Mouse (Mus musculus) CH12.LX (cell line): Measurements from ENCODE around the gene Tmem179b. TPM values are rescaled to one million over a fixed set of nuclear protein-coding genes. Genes with fewer than 3 reads are reported as not detected.
A peak's percentile ranks its signal among the peaks of the same experiment; 100 is the strongest.

Experiments used
- DNase-seq: peaks from one replicate; pipeline ENCODE4 v3.0.0-alpha.2; 2013; ENCODE audit errors: extremely low read depth
- H3K27ac ChIP-seq: 2 replicates; pipeline ENCODE4 v1.5.1; 2012; ENCODE audit warnings: low read depth, mild to moderate bottlenecking, control low read depth, moderate library complexity; ENCODE audit not compliant: insufficient read depth
- H3K27me3 ChIP-seq: replicated peaks from 2 replicates; pipeline ENCODE3; 2012; ENCODE audit warnings: inconsistent platforms
- H3K36me3 ChIP-seq, 2 experiments: replicated peaks in 1 of 2; 2 replicates each; pipeline versions ENCODE3 to v1.6.1; 2012; ENCODE audit warnings: inconsistent platforms in 1 of 2, low read length in 1 of 2, mild to moderate bottlenecking in 1 of 2, mixed read lengths in 1 of 2, moderate library complexity in 1 of 2; ENCODE audit not compliant: control insufficient read depth in 1 of 2, insufficient read depth in 1 of 2
- H3K4me1 ChIP-seq, 2 experiments: 2 replicates each; pipeline ENCODE4 v1.6.1; 2012; ENCODE audit warnings: inconsistent platforms in 1 of 2, moderate library complexity in 1 of 2; ENCODE audit not compliant: insufficient read depth in 2 of 2, control insufficient read depth in 1 of 2
- H3K4me2 ChIP-seq: 2 replicates; pipeline ENCODE4 v1.6.1; 2012; ENCODE audit warnings: low read depth, mild to moderate bottlenecking, control low read depth; ENCODE audit not compliant: poor library complexity, insufficient read depth, severe bottlenecking
- H3K4me3 ChIP-seq, 3 experiments: fragments of 150-350 bp in 1 of 3; sonication (generic) in 1 of 3; replicated peaks in 1 of 3; 2 replicates each; pipeline versions ENCODE3 to v1.5.1; 2011 to 2012; ENCODE audit warnings: low read depth in 2 of 3, low read length in 2 of 3, mild to moderate bottlenecking in 2 of 3, moderate library complexity in 2 of 3, control low read depth in 1 of 3, improper control_type of control experiment in 1 of 3, inconsistent platforms in 1 of 3, mixed read lengths in 1 of 3; ENCODE audit not compliant: poor library complexity in 1 of 3
- H3K79me2 ChIP-seq: replicated peaks from 2 replicates; pipeline ENCODE4 v1.6.1; 2012; ENCODE audit warnings: mild to moderate bottlenecking, moderate library complexity; ENCODE audit not compliant: control insufficient read depth, poor library complexity, insufficient read depth, severe bottlenecking; ENCODE audit errors: extremely low read depth
- H3K9ac ChIP-seq: 2 replicates; pipeline ENCODE4 v1.6.1; 2012; ENCODE audit warnings: low read depth, mild to moderate bottlenecking, control low read depth, moderate library complexity; ENCODE audit not compliant: insufficient read depth
- H3K9me3 ChIP-seq: replicated peaks from 2 replicates; pipeline ENCODE3; 2012; ENCODE audit warnings: low read length, inconsistent platforms, mixed read lengths
- BHLHE40 ChIP-seq: IDR thresholded peaks from 2 replicates; pipeline ENCODE4 v1.6.1; 2011; ENCODE audit warnings: mild to moderate bottlenecking, low read depth, low read length, improper control_type of control experiment
- CHD1 ChIP-seq: IDR thresholded peaks from 2 replicates; pipeline ENCODE4 v1.6.1; 2012; ENCODE audit warnings: low read depth, low read length, improper control_type of control experiment, inconsistent platforms
- CHD2 ChIP-seq: IDR thresholded peaks from 2 replicates; pipeline ENCODE4 v1.6.1; 2011; ENCODE audit warnings: low read length, improper control_type of control experiment
- CTCF ChIP-seq, 2 experiments: IDR thresholded peaks in 1 of 2; conservative IDR thresholded peaks in 1 of 2; 2 replicates each; pipeline ENCODE4 v1.5.1; 2011 to 2012; ENCODE audit warnings: low read depth in 2 of 2, low read length in 2 of 2, improper control_type of control experiment in 1 of 2, inconsistent platforms in 1 of 2, mild to moderate bottlenecking in 1 of 2, moderate library complexity in 1 of 2
- E2F4 ChIP-seq: IDR thresholded peaks from 2 replicates; pipeline ENCODE4 v1.6.1; 2011; ENCODE audit warnings: low read depth, low read length, improper control_type of control experiment; ENCODE audit not compliant: insufficient replicate concordance
- ELF1 ChIP-seq: IDR thresholded peaks from 2 replicates; pipeline ENCODE4 v1.6.1; 2014; ENCODE audit warnings: low read depth, mild to moderate bottlenecking, inconsistent platforms, low read length, improper control_type of control experiment
- EP300 ChIP-seq: IDR thresholded peaks from 2 replicates; pipeline ENCODE4 v1.6.1; 2011; ENCODE audit warnings: low read length, improper control_type of control experiment
- ETS1 ChIP-seq: conservative IDR thresholded peaks from 2 replicates; pipeline ENCODE4 v1.6.1; 2012; ENCODE audit warnings: low read depth, mild to moderate bottlenecking, inconsistent platforms, low read length, improper control_type of control experiment, moderate library complexity
- GABPA ChIP-seq: IDR thresholded peaks from 2 replicates; pipeline ENCODE4 v1.6.1; 2012; ENCODE audit warnings: low read depth, low read length, improper control_type of control experiment, inconsistent platforms; ENCODE audit not compliant: insufficient replicate concordance
- HCFC1 ChIP-seq: IDR thresholded peaks from 2 replicates; pipeline ENCODE4 v1.6.1; 2012; ENCODE audit warnings: low read depth, mild to moderate bottlenecking, inconsistent platforms, low read length, improper control_type of control experiment
- IRF4 ChIP-seq: IDR thresholded peaks from 2 replicates; pipeline ENCODE4 v1.6.1; 2014; ENCODE audit warnings: low read depth, mild to moderate bottlenecking, inconsistent platforms, low read length, improper control_type of control experiment
- JUN ChIP-seq: IDR thresholded peaks from 2 replicates; pipeline ENCODE4 v1.6.1; 2011; ENCODE audit warnings: low read depth, mild to moderate bottlenecking, low read length, improper control_type of control experiment, moderate library complexity; ENCODE audit not compliant: insufficient read depth
- JUND ChIP-seq: conservative IDR thresholded peaks from 2 replicates; pipeline ENCODE4 v1.6.1; 2011; ENCODE audit warnings: low read depth, low read length, improper control_type of control experiment
- KAT2A ChIP-seq: IDR thresholded peaks from 2 replicates; pipeline ENCODE4 v1.6.1; 2012; ENCODE audit warnings: low read length, improper control_type of control experiment, inconsistent platforms; ENCODE audit not compliant: insufficient replicate concordance
- MAFK ChIP-seq: IDR thresholded peaks from 2 replicates; pipeline ENCODE4 v1.6.1; 2011; ENCODE audit warnings: low read length, improper control_type of control experiment; ENCODE audit not compliant: insufficient replicate concordance
- MAX ChIP-seq: IDR thresholded peaks from 2 replicates; pipeline ENCODE4 v1.6.1; 2011; ENCODE audit warnings: low read length, improper control_type of control experiment
- MAZ ChIP-seq: IDR thresholded peaks from 2 replicates; pipeline ENCODE4 v1.6.1; 2012; ENCODE audit warnings: low read depth, mild to moderate bottlenecking, inconsistent platforms, low read length, improper control_type of control experiment, moderate library complexity
- MEF2A ChIP-seq: IDR thresholded peaks from 2 replicates; pipeline ENCODE4 v1.6.1; 2014; ENCODE audit warnings: low read depth, mild to moderate bottlenecking, inconsistent platforms, low read length, improper control_type of control experiment, borderline replicate concordance
- MXI1 ChIP-seq: IDR thresholded peaks from 2 replicates; pipeline ENCODE4 v1.6.1; 2011; ENCODE audit warnings: mild to moderate bottlenecking, low read depth, low read length, improper control_type of control experiment
- MYC ChIP-seq: IDR thresholded peaks from 2 replicates; pipeline ENCODE4 v1.6.1; 2011; ENCODE audit warnings: low read depth, mild to moderate bottlenecking, improper control_type of control experiment, low read length
- NELFE ChIP-seq: IDR thresholded peaks from 2 replicates; pipeline ENCODE4 v1.6.1; 2011; ENCODE audit warnings: low read depth, low read length, improper control_type of control experiment
- NRF1 ChIP-seq: IDR thresholded peaks from 2 replicates; pipeline ENCODE4 v1.6.1; 2014; ENCODE audit warnings: low read depth, mild to moderate bottlenecking, inconsistent platforms, low read length, improper control_type of control experiment, moderate library complexity
- PAX5 ChIP-seq: IDR thresholded peaks from 2 replicates; pipeline ENCODE4 v1.6.1; 2012; ENCODE audit warnings: low read length, inconsistent platforms, mixed read lengths
- POLR2A ChIP-seq: IDR thresholded peaks from 2 replicates; pipeline ENCODE4 v1.6.1; 2011; ENCODE audit warnings: low read depth, mild to moderate bottlenecking, improper control_type of control experiment, low read length
- POLR2AphosphoS2 ChIP-seq: IDR thresholded peaks from 2 replicates; pipeline ENCODE4 v1.6.1; 2011; ENCODE audit warnings: low read depth, low read length, improper control_type of control experiment
- RAD21 ChIP-seq: IDR thresholded peaks from 2 replicates; pipeline ENCODE4 v1.6.1; 2011; ENCODE audit warnings: low read depth, mild to moderate bottlenecking, low read length, improper control_type of control experiment, moderate library complexity
- RCOR1 ChIP-seq: conservative IDR thresholded peaks from 2 replicates; pipeline ENCODE4 v1.6.1; 2012; ENCODE audit warnings: low read depth, mild to moderate bottlenecking, inconsistent platforms, low read length, improper control_type of control experiment
- SIN3A ChIP-seq: IDR thresholded peaks from 2 replicates; pipeline ENCODE4 v1.6.1; 2012; ENCODE audit warnings: low read length, improper control_type of control experiment, inconsistent platforms
- SMC3 ChIP-seq: IDR thresholded peaks from 2 replicates; pipeline ENCODE4 v1.6.1; 2011; ENCODE audit warnings: low read depth, low read length, improper control_type of control experiment
- TBP ChIP-seq: conservative IDR thresholded peaks from 2 replicates; pipeline ENCODE4 v1.6.1; 2011; ENCODE audit warnings: low read depth, low read length, improper control_type of control experiment
- TCF12 ChIP-seq: IDR thresholded peaks from 2 replicates; pipeline ENCODE4 v1.6.1; 2014; ENCODE audit warnings: low read depth, mild to moderate bottlenecking, inconsistent platforms, low read length, improper control_type of control experiment
- UBTF ChIP-seq: IDR thresholded peaks from 2 replicates; pipeline ENCODE4 v1.6.1; 2012; ENCODE audit warnings: low read depth, mild to moderate bottlenecking, inconsistent platforms, low read length, improper control_type of control experiment, moderate library complexity
- USF1 ChIP-seq: IDR thresholded peaks from 2 replicates; pipeline ENCODE4 v1.6.1; 2014; ENCODE audit warnings: low read depth, mild to moderate bottlenecking, inconsistent platforms, low read length, improper control_type of control experiment
- USF2 ChIP-seq: conservative IDR thresholded peaks from 2 replicates; pipeline ENCODE4 v1.6.1; 2011; ENCODE audit warnings: low read depth, low read length, improper control_type of control experiment
- ZC3H11A ChIP-seq: IDR thresholded peaks from 2 replicates; pipeline ENCODE4 v1.6.1; 2012; ENCODE audit warnings: low read depth, mild to moderate bottlenecking, inconsistent platforms, low read length, improper control_type of control experiment
- ZKSCAN1 ChIP-seq: IDR thresholded peaks from 2 replicates; pipeline ENCODE4 v1.6.1; 2012; ENCODE audit warnings: low read depth, inconsistent platforms, low read length, improper control_type of control experiment, borderline replicate concordance
- ZMIZ1 ChIP-seq: IDR thresholded peaks from 2 replicates; pipeline ENCODE4 v1.6.1; 2012; ENCODE audit warnings: low read depth, mild to moderate bottlenecking, inconsistent platforms, low read length, improper control_type of control experiment
- ZNF384 ChIP-seq: IDR thresholded peaks from 2 replicates; pipeline ENCODE4 v1.6.1; 2012; ENCODE audit warnings: low read depth, low read length, improper control_type of control experiment, inconsistent platforms
- dilution Hi-C: fragments of 300-500 bp; cut with MboI; formaldehyde crosslinking; loops from 2 replicates; pipeline ENCODE4 v1.14.3; 2020; ENCODE audit warnings: low sequenced_read_pairs; ENCODE audit not compliant: extremely low pct_unique_long_range_greater_than_20kb, extremely low pct_ligation_motif_present
- in situ Hi-C: fragments of 300-500 bp; cut with MboI; formaldehyde crosslinking; loops from 3 replicates; pipeline ENCODE4 v1.14.3; 2019; ENCODE audit warnings: low sequenced_read_pairs, low pct_ligation_motif_present, low pct_unique_long_range_greater_than_20kb, mixed read lengths
- polyA plus RNA-seq: library from polyadenylated mRNA; unstranded; fragments of >175 nt; gene quantifications from 2 replicates; pipeline ENCODE4 v1.2.1, GENCODE M21; 2012; ENCODE audit warnings: low read depth; ENCODE audit not compliant: insufficient read length
- total RNA-seq, 2 experiments: library from RNA; depleted of rRNA; stranded (reverse); fragments of 300-350 nt in 1 of 2; fragments of >200 nt in 1 of 2; gene quantifications; 2 replicates each; pipeline ENCODE4 v1.2.3; 2012 to 2014

The Tmem179b gene
- total and polyA plus RNA-seq, 3 experiments = 54.4 to 105 (median 72.0) TPM

GRCm38 (mm10) chr19:8818801-8819595, 44.7 kb upstream of the Tmem179b start, which contains the start of gene Ttc9c:
Gene Ttc9c, minus strand, starts transcription at chr19:8819333.
- dilution Hi-C loops (no loop called here), in situ Hi-C loops (no loop called here)
- peak within 1 kb of the TSS; percentile 96 to 98 (median 96) for H3K4me3 ChIP-seq
- no peaks in the 10 kb centered on the region for H3K27me3 ChIP-seq
- peak within 1 kb of the TSS; percentile 93 for H3K4me2 ChIP-seq
- peak; percentile 42 for TF ChIP-seq ETS1
- no peak for TF ChIP-seq POLR2AphosphoS2
- peak; percentile 72 for TF ChIP-seq HCFC1
- TF ChIP-seq MYC = no peak
- peak; percentile 75; the same call in 1 of the 2 replicates for TF ChIP-seq ELF1
- TF ChIP-seq MAX = peak; percentile 43
- TF ChIP-seq CHD2 = peak; percentile 85
- no peak for TF ChIP-seq JUN
- TF ChIP-seq NRF1 = peak; percentile 49
- TF ChIP-seq MAZ = no peak
- no peak for TF ChIP-seq UBTF
- TF ChIP-seq SIN3A = peak; percentile 95
- no peak for TF ChIP-seq EP300
- peak; percentile 91 for TF ChIP-seq NELFE
- TF ChIP-seq USF2 = no peak
- TF ChIP-seq IRF4 = no peak; the same call in 1 of the 2 replicates
- peak; percentile 92 for TF ChIP-seq ZNF384
- TF ChIP-seq E2F4 = peak; percentile 33; the same call in 1 of the 2 replicates
- no peak for TF ChIP-seq RCOR1
- TF ChIP-seq POLR2A = peak; percentile 90
- TF ChIP-seq CHD1 = peak; percentile 60; the same call in 1 of the 2 replicates
- TF ChIP-seq ZC3H11A = no peak
- peak; percentile 8; the same call in 1 of the 2 replicates for TF ChIP-seq SMC3
- TF ChIP-seq KAT2A = 0 out of 2 replicates have a peak, but pooled peaks have one; percentile 65
- no peak for TF ChIP-seq JUND
- no peak; the same call in 1 of the 2 replicates for TF ChIP-seq MXI1
- TF ChIP-seq TBP = peak; percentile 80
- peak; percentile 89 for TF ChIP-seq TCF12
- peak; percentile 61 for TF ChIP-seq BHLHE40
- no peak for TF ChIP-seq PAX5
- TF ChIP-seq ZMIZ1 = peak; percentile 92
- no peak for TF ChIP-seq USF1
- no peak for TF ChIP-seq RAD21
- no peak for TF ChIP-seq ZKSCAN1
- TF ChIP-seq MEF2A = peak; percentile 14; the same call in 1 of the 2 replicates
- TF ChIP-seq MAFK = no peak
- no peak for TF ChIP-seq CTCF (conservative IDR thresholded peaks at IDR 0.05 in 1 of 2, IDR thresholded peaks at IDR 0.05 in 1 of 2; ENCODE audit: low read depth in 2 of 2, low read length in 2 of 2)
- TF ChIP-seq GABPA = no peak
- H3K9me3 ChIP-seq = no peaks in the 10 kb centered on the region
- H3K9ac ChIP-seq = peak within 1 kb of the TSS; percentile 95
- peak; percentile 99 for DNase-seq
- peaks cover 10 to 40% of the 10 kb centered on the region in 2 experiments for H3K4me1 ChIP-seq
- H3K27ac ChIP-seq = peak within 1 kb of the TSS; percentile 98
- peaks cover 69% of the 10 kb centered on the region for H3K79me2 ChIP-seq
- H3K36me3 ChIP-seq = peaks cover 31 to 46% of the 10 kb centered on the region in 2 experiments
